Comparison of ENCODE assay signal across 13 mouse cellular contexts in the genomic region with DNA sequence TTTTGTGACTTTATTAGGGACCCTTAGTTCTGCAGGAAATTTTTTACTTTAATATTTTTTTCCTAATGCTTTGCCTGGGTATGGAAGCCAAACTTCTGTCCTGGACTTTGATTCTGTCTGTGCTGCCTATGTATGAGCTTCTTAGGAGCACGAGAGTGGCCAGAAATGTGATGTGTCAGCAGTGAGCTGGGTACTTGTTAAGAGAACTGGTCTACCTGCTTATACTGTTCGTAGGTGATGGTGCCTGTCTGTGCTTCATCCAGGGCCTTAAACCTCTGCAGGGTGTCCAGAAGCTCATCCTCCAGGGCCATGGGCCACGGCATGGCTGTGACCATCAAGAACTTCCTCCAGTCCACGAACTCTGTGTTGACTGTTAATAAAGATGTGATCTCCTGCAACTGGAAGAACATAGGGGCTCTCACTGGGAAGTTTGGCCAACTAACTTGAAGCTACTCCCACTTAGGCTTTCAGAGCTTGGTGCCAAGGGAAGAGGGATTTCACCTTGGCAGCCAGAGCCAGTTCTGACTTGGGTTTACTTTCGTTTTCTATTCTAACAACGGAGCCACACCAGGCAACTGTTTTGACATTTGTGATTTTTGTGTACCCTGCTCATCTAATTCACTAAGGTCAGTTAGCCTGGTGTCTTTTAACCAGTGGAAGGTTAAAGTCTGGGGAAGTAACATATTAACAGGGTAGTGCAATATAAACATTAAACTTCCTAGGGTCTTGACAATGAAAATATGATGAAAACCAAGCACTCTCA.
DNase-seq lines count a peak whose midpoint lies in the region; ATAC-seq and TF ChIP-seq lines count a peak whose summit lies in the region.
"Had no signal": no experiment of that assay in that cellular context is flagged by ENCODE, and none has a peak within 500 bp of the region (broad histone marks: within the 10 kb centered on the region; RNA-seq: fewer than 3 reads in every experiment).

No protein-coding gene starts in this region.

- 55% methylated on average over 6 of the region's 6 CpGs for WGBS in liver, embryonic 16.5 days (ENCODE audit: insufficient replicate concordance)
- WGBS in heart, embryonic 12.5 days: 79% methylated on average over 6 of the region's 6 CpGs

- no peak for TF ChIP-seq POLR2A in bone marrow macrophage, adult 2 months (IDR thresholded peaks at IDR 0.05; ENCODE audit: borderline replicate concordance, low read depth, low read length)

- no peaks in the 10 kb centered on the region for H3K36me3 ChIP-seq in liver, embryonic 16.5 days (ENCODE audit: control insufficient read depth, insufficient read depth)
- no peaks in the 10 kb centered on the region for H3K36me3 ChIP-seq in heart, embryonic 12.5 days
- H3K36me3 ChIP-seq: hindbrain, embryonic 10.5 days had no signal

- H3K27me3 ChIP-seq in liver, embryonic 16.5 days (ENCODE audit: control insufficient read depth, insufficient read depth, low read depth, low read length): no peaks in the 10 kb centered on the region
- no peaks in the 10 kb centered on the region for H3K27me3 ChIP-seq in heart, embryonic 12.5 days (replicated peaks)

- intact Hi-C loops in gastrocnemius, adult 2 months (cut with DNase I): no loop called here

- H3K9me3 ChIP-seq in liver, embryonic 16.5 days (replicated peaks; ENCODE audit: control insufficient read depth, low read length): no peaks in the 10 kb centered on the region
- H3K9me3 ChIP-seq in heart, embryonic 12.5 days (replicated peaks): no peaks in the 10 kb centered on the region
- H3K9me3 ChIP-seq: hindbrain, embryonic 10.5 days had no signal

- peak; percentile 51; the same call in 1 of the 2 replicates for ATAC-seq in liver, embryonic 16.5 days (ENCODE audit: low read depth)
- ATAC-seq in heart, embryonic 12.5 days (ENCODE audit: insufficient number of reproducible peaks, low FRiP score): no peak
- ATAC-seq: forebrain, postnatal 0 days had no signal

- no peak overlapping the region for H3K9ac ChIP-seq in liver, embryonic 16.5 days (ENCODE audit: low read depth, low read length)
- no peak overlapping the region for H3K9ac ChIP-seq in heart, embryonic 12.5 days
- H3K9ac ChIP-seq: forebrain, postnatal 0 days had no signal

- DNase-seq in gastrocnemius, adult 2 months: no peak
- no peak for DNase-seq in gastrocnemius, adult 8-10 months (ENCODE audit: low spot score in 2 of 2)
- DNase-seq in CD4-positive helper T cell, adult 2 months (ENCODE audit: low read depth, low spot score): peak; percentile 65
- DNase-seq in thymus, postnatal 14 days: no peak
- no peak for DNase-seq in urinary bladder, postnatal 25 days (ENCODE audit: low spot score)
- DNase-seq: cerebellum, postnatal 10 days; forebrain, postnatal 0 days; lung, postnatal 10 days; thymus, adult 18-20 months had no signal

- H3K4me3 ChIP-seq in gastrocnemius, adult 2 months: peak overlapping the region; percentile 51
- peak overlapping the region; percentile 39 for H3K4me3 ChIP-seq in bone marrow macrophage, adult 2 months (ENCODE audit: insufficient read depth, low read length)
- H3K4me3 ChIP-seq in liver, embryonic 16.5 days (ENCODE audit: low read depth, low read length): no peak overlapping the region
- no peak overlapping the region for H3K4me3 ChIP-seq in heart, embryonic 12.5 days
- H3K4me3 ChIP-seq: hindbrain, embryonic 10.5 days had no signal

- H3K27ac ChIP-seq in gastrocnemius, adult 2 months: no peak overlapping the region
- no peak overlapping the region for H3K27ac ChIP-seq in bone marrow macrophage, adult 2 months (ENCODE audit: insufficient read depth, low read depth, low read length)
- no peak overlapping the region for H3K27ac ChIP-seq in liver, embryonic 16.5 days (ENCODE audit: low read length)
- H3K27ac ChIP-seq in heart, embryonic 12.5 days (ENCODE audit: poor library complexity, severe bottlenecking): no peak overlapping the region
- H3K27ac ChIP-seq: hindbrain, embryonic 10.5 days had no signal

- TF ChIP-seq CTCF in gastrocnemius, adult 2 months (IDR thresholded peaks at IDR 0.05): no peak
- no peak for TF ChIP-seq CTCF in bone marrow macrophage, adult 2 months (IDR thresholded peaks at IDR 0.05; ENCODE audit: low read depth, low read length)

- peak overlapping the region; percentile 21; the same call in 1 of the 2 replicates for H3K4me2 ChIP-seq in liver, embryonic 16.5 days (ENCODE audit: low read depth, low read length)
- H3K4me2 ChIP-seq in heart, embryonic 12.5 days: no peak overlapping the region

- peaks cover 7% of the 10 kb centered on the region; the same call in 1 of the 2 replicates for H3K4me1 ChIP-seq in bone marrow macrophage, adult 2 months (ENCODE audit: control insufficient read depth, insufficient read depth, low read length)
- H3K4me1 ChIP-seq in liver, embryonic 16.5 days (ENCODE audit: control insufficient read depth, low read depth, low read length): no peaks in the 10 kb centered on the region
- no peaks in the 10 kb centered on the region for H3K4me1 ChIP-seq in heart, embryonic 12.5 days (replicated peaks)
- H3K4me1 ChIP-seq: hindbrain, embryonic 10.5 days had no signal

Comparison
In these comparisons a context has a peak if more than half of its experiments do, and no peak if none do; other contexts are left out.
1. H3K4me3 ChIP-seq: peak in gastrocnemius, adult 2 months (single experiment) and bone marrow macrophage, adult 2 months (single experiment); none in liver, embryonic 16.5 days (single experiment) and heart, embryonic 12.5 days (single experiment).